Mouse (Mus musculus) inflammation-experienced regulatory T-cells (primary cell): ENCODE results near the gene Gm20870. TPM values are rescaled to one million over a fixed set of nuclear protein-coding genes. Genes with fewer than 3 reads are reported as not detected.

Source experiments
- polyA plus RNA-seq, 2 experiments: library from polyadenylated mRNA; unstranded; fragments of 100-300 nt; shearing (Covaris generic); gene quantifications; one replicate each; pipeline ENCODE4 v1.2.1; 2017

Gm20870 gene
- not detected for polyA plus RNA-seq

GRCm38 (mm10) chrY:71691743-71692142, at the start of gene Gm20870:
TSS of gene Gm20870 (plus strand) at chrY:71692043.

Other genes starting within 250 kb of the Gm20870 start
- not detected for gene Gm20869, start 222.6 kb upstream of the Gm20870 start, polyA plus RNA-seq